Mouse (Mus musculus) liver, embryonic 15.5 days (tissue): ENCODE measurements around the gene Dcaf5. TPM values are rescaled to one million over a fixed set of nuclear protein-coding genes. Genes with fewer than 3 reads are reported as not detected.

Experiments used
- ATAC-seq: fragments of 200-750 bp; cut with Nextera tagmentation; 2 replicates; pipeline ENCODE4 v1.8.0; 2017; ENCODE audit warnings: moderate number of reproducible peaks, mild to moderate bottlenecking, moderate library complexity; ENCODE audit not compliant: insufficient read depth
- H3K27ac ChIP-seq: fragments of 300-500 bp; sonication (generic); replicated peaks from 2 replicates; pipeline ENCODE4 v1.5.1; 2015; ENCODE audit warnings: mild to moderate bottlenecking, inconsistent platforms
- H3K27me3 ChIP-seq: fragments of 300-500 bp; sonication (generic); 2 replicates; pipeline ENCODE4 v1.6.1; 2015; ENCODE audit warnings: mild to moderate bottlenecking, inconsistent platforms
- H3K36me3 ChIP-seq: fragments of 300-500 bp; sonication (generic); replicated peaks from 2 replicates; pipeline ENCODE4 v1.6.1; 2015; ENCODE audit warnings: moderate library complexity, mild to moderate bottlenecking, inconsistent platforms
- H3K4me1 ChIP-seq: fragments of 300-500 bp; sonication (generic); replicated peaks from 2 replicates; pipeline ENCODE4 v1.6.1; 2015; ENCODE audit warnings: inconsistent platforms
- H3K4me2 ChIP-seq: fragments of 300-500 bp; sonication (generic); 2 replicates; pipeline ENCODE4 v1.6.1; 2015; ENCODE audit warnings: moderate library complexity, mild to moderate bottlenecking, inconsistent platforms
- H3K4me3 ChIP-seq: fragments of 300-500 bp; sonication (generic); replicated peaks from 2 replicates; pipeline ENCODE4 v1.5.1; 2015; ENCODE audit warnings: mild to moderate bottlenecking, inconsistent platforms
- H3K9ac ChIP-seq: fragments of 300-500 bp; sonication (generic); 2 replicates; pipeline ENCODE4 v1.6.1; 2015; ENCODE audit warnings: moderate library complexity, mild to moderate bottlenecking, inconsistent platforms
- H3K9me3 ChIP-seq: fragments of 300-500 bp; sonication (generic); replicated peaks from 2 replicates; pipeline ENCODE4 v1.6.1; 2016; ENCODE audit warnings: inconsistent platforms
- WGBS: fragments of 180-500 bp; shearing (Covaris S2); methylation state at CpG from one replicate; pipeline ENCODE4 v1.1.7; 2015; ENCODE audit warnings: mixed read lengths; ENCODE audit not compliant: insufficient replicate concordance; 5-methylcytosine and 5-hydroxymethylcytosine counted together
- polyA plus RNA-seq: library from polyadenylated mRNA; unstranded; fragments of >200 nt; fragmentation: Nextera tagmentation; extraction: Ambion mirVana; gene quantifications from 2 replicates; pipeline ENCODE4 v1.2.1, GENCODE M21; 2015

The Dcaf5 gene
- polyA plus RNA-seq, 1 experiment from 2014 or later = 2.2 TPM

- ATAC-seq = no peak
- Histone ChIP-seq H3K36me3 (no peaks in the 10 kb centered on the region), H3K4me3 (no peak overlapping the region), H3K27me3 (peaks cover 14% of the 10 kb centered on the region; the same call in 1 of the 2 replicates), H3K27ac (no peak overlapping the region), H3K9me3 (no peaks in the 10 kb centered on the region), H3K9ac (no peak overlapping the region), H3K4me1 (no peaks in the 10 kb centered on the region), H3K4me2 (no peak overlapping the region)
- 63% methylated on average over 1 of the region's 1 CpGs for WGBS
Observed at GRCm38 (mm10) chr12:80453506-80453905, 17.1 kb upstream of the Dcaf5 start.

GRCm38 (mm10) chr12:80444525-80445109 lies 8.2 kb upstream of the Dcaf5 start:
- Histone ChIP-seq H3K4me3 (no peak overlapping the region), H3K9ac (no peak overlapping the region), H3K36me3 (no peaks in the 10 kb centered on the region), H3K4me2 (no peak overlapping the region), H3K4me1 (no peaks in the 10 kb centered on the region), H3K27me3 (0 out of 2 replicates have a peak, but pooled peaks cover 4% of the 10 kb centered on the region), H3K27ac (no peak overlapping the region), H3K9me3 (no peaks in the 10 kb centered on the region)
- WGBS = 65% methylated on average over 9 of the region's 9 CpGs
- ATAC-seq = no peak

GRCm38 (mm10) chr12:80440957-80441356 lies 4.6 kb upstream of the Dcaf5 start:
- Histone ChIP-seq H3K4me3 (no peak overlapping the region), H3K27me3 (peaks cover under 1% of the 10 kb centered on the region; the same call in 1 of the 2 replicates), H3K4me1 (peaks cover 10% of the 10 kb centered on the region), H3K9ac (no peak overlapping the region), H3K36me3 (no peaks in the 10 kb centered on the region), H3K4me2 (no peak overlapping the region), H3K9me3 (no peaks in the 10 kb centered on the region), H3K27ac (no peak overlapping the region)
- 61% methylated on average over 2 of the region's 2 CpGs for WGBS
- no peak for ATAC-seq

GRCm38 (mm10) chr12:80437051-80437675 lies 762 bp upstream of the Dcaf5 start:
- H3K4me3 ChIP-seq = peak overlapping the region; percentile 79
- WGBS = 44% methylated on average over 4 of the region's 4 CpGs
- no peak for ATAC-seq
- peak overlapping the region; percentile 95 for H3K4me2 ChIP-seq
- H3K36me3 ChIP-seq = no peaks in the 10 kb centered on the region
- H3K9me3 ChIP-seq = no peaks in the 10 kb centered on the region
- H3K27ac ChIP-seq = peak overlapping the region; percentile 75; the same call in 1 of the 2 replicates
- H3K4me1 ChIP-seq = peaks cover 32% of the 10 kb centered on the region
- H3K27me3 ChIP-seq = no peaks in the 10 kb centered on the region; the same call in 1 of the 2 replicates
- H3K9ac ChIP-seq = peak overlapping the region; percentile 76

DNA sequence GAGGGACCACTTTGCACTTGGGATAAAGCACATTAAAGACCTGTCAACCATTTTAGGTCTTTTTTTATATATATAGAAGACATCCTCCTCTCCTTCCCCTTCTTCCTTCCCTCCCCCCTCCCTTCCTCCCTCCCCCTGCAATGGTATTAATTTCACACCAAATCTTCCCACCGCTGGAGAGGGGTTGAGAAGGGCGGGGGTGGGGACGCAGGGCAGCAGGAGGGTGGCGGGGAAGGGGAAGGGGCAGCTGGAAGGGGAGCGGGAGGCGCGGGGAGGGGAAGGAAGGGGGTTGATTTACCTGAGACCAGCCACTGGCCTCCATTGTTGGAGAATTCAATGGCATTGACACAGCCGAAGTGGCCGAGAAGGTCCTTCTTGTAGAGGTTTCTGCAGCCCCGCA lies 514 bp downstream of the Dcaf5 start:
- no peaks in the 10 kb centered on the region for H3K9me3 ChIP-seq
- H3K36me3 ChIP-seq = 0 out of 2 replicates have a peak, but pooled peaks cover 3% of the 10 kb centered on the region
- ATAC-seq = peak; percentile 9
- 0% methylated on average over 10 of the region's 10 CpGs for WGBS
- H3K4me2 ChIP-seq = peak overlapping the region; percentile 95
- no peaks in the 10 kb centered on the region; the same call in 1 of the 2 replicates for H3K27me3 ChIP-seq
- H3K27ac ChIP-seq = peak overlapping the region; percentile 75
- H3K4me1 ChIP-seq = peaks cover 32% of the 10 kb centered on the region
- peak overlapping the region; percentile 76 for H3K9ac ChIP-seq
- H3K4me3 ChIP-seq = peak overlapping the region; percentile 79

- Histone ChIP-seq H3K27me3 (no peaks in the 10 kb centered on the region; the same call in 1 of the 2 replicates), H3K27ac (peak overlapping the region; percentile 75), H3K9me3 (no peaks in the 10 kb centered on the region), H3K9ac (peak overlapping the region; percentile 76), H3K36me3 (0 out of 2 replicates have a peak, but pooled peaks cover 8% of the 10 kb centered on the region), H3K4me2 (peak overlapping the region; percentile 95), H3K4me3 (peak overlapping the region; percentile 79), H3K4me1 (peaks cover 32% of the 10 kb centered on the region)
- under 1% methylated on average over 63 of the region's 64 CpGs for WGBS
- peak; percentile 69 for ATAC-seq
Observed at GRCm38 (mm10) chr12:80434961-80435691, 1.3 kb downstream of the Dcaf5 start.

DNA sequence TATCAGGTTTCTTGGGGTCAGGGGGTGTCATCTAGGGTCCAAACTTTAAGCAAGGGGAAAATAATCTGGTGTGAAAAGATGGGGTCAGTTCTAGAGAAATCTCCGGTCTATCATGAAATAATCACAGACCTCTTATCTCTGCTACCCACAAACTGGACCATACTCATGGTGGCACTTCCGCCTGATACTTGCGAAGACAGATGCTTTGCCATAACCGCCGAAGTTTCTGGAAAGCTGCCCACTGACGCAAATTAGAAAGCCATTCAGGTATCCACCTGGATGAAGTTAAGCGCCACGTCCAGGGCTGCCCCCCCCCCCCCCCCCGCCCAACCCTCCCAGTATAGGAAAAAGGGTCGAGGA lies 1.8 kb downstream of the Dcaf5 start:
- Histone ChIP-seq H3K9me3 (no peaks in the 10 kb centered on the region), H3K4me1 (peaks cover 32% of the 10 kb centered on the region), H3K4me2 (peak overlapping the region; percentile 95), H3K36me3 (0 out of 2 replicates have a peak, but pooled peaks cover 8% of the 10 kb centered on the region), H3K9ac (peak overlapping the region; percentile 76), H3K27me3 (no peaks in the 10 kb centered on the region; the same call in 1 of the 2 replicates), H3K4me3 (peak overlapping the region; percentile 79), H3K27ac (peak overlapping the region; percentile 75)
- 1% methylated on average over 9 of the region's 10 CpGs for WGBS
- ATAC-seq = no peak

DNA sequence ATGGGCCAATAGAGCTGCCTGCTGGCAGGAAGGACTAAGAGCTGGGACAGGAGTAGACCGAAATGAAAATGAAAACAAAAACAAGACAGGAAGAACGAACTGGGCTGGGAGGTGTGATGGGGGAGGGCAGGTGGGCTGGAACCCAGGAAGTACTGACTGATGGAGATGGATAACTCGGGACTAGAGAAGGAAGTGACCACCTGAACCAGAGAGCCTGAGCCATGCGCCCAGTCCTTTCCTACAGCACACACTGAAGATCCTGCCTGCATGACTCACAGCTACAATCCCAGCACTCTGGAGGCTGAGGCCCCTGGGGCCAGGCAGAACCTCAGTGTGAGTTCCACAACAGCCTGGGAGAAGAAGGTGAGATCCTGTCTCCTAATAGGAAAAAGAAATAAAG lies 3.1 kb downstream of the Dcaf5 start:
- H3K4me2 ChIP-seq = no peak overlapping the region
- WGBS = 68% methylated on average over 4 of the region's 4 CpGs
- H3K4me3 ChIP-seq = no peak overlapping the region
- no peak overlapping the region for H3K27ac ChIP-seq
- H3K36me3 ChIP-seq = 0 out of 2 replicates have a peak, but pooled peaks cover 8% of the 10 kb centered on the region
- no peaks in the 10 kb centered on the region for H3K9me3 ChIP-seq
- no peak for ATAC-seq
- no peaks in the 10 kb centered on the region; the same call in 1 of the 2 replicates for H3K27me3 ChIP-seq
- peaks cover 32% of the 10 kb centered on the region for H3K4me1 ChIP-seq
- H3K9ac ChIP-seq = no peak overlapping the region

- Histone ChIP-seq H3K4me3 (no peak overlapping the region), H3K4me2 (no peak overlapping the region), H3K27me3 (no peaks in the 10 kb centered on the region), H3K4me1 (no peaks in the 10 kb centered on the region), H3K36me3 (peaks cover 16% of the 10 kb centered on the region; the same call in 1 of the 2 replicates), H3K9ac (no peak overlapping the region), H3K27ac (no peak overlapping the region), H3K9me3 (no peaks in the 10 kb centered on the region)
- no peak for ATAC-seq
- 74% methylated on average over 3 of the region's 3 CpGs for WGBS
Observed at GRCm38 (mm10) chr12:80427683-80428082, 8.7 kb downstream of the Dcaf5 start.

DNA sequence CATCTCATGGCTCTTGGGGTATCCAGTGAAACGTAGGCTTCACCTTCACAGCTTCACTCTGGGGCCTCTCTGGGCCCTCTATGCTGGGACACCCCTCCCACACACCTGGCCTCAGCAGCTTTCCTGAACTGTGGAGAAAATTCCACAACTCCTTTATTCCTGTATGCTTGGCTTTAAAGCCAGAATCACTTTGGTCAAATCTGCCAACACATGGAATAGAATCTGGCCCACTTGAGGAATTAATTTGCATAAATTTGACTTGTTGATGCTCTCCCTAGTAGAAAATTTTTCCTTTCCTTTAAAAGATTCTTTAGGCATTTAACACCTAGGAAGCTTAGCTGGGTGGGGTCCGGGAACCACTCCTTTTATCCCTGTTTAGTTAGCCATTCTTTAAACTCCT lies 21.3 kb downstream of the Dcaf5 start:
- peaks cover 16% of the 10 kb centered on the region for H3K36me3 ChIP-seq
- 66% methylated on average over 2 of the region's 2 CpGs for WGBS
- ATAC-seq = no peak
- no peak overlapping the region for H3K4me3 ChIP-seq
- H3K9ac ChIP-seq = no peak overlapping the region
- H3K4me1 ChIP-seq = no peaks in the 10 kb centered on the region
- H3K27me3 ChIP-seq = no peaks in the 10 kb centered on the region
- H3K4me2 ChIP-seq = no peak overlapping the region
- H3K9me3 ChIP-seq = no peaks in the 10 kb centered on the region
- no peak overlapping the region for H3K27ac ChIP-seq

- H3K27me3 ChIP-seq = no peaks in the 10 kb centered on the region
- H3K9ac ChIP-seq = no peak overlapping the region
- no peaks in the 10 kb centered on the region for H3K9me3 ChIP-seq
- H3K36me3 ChIP-seq = peaks cover 16% of the 10 kb centered on the region
- no peak overlapping the region for H3K27ac ChIP-seq
- H3K4me1 ChIP-seq = no peaks in the 10 kb centered on the region
- no peak overlapping the region for H3K4me3 ChIP-seq
- H3K4me2 ChIP-seq = no peak overlapping the region
- whole genome bisulfite sequencing = 80% methylated on average over 8 of the region's 8 CpGs
- ATAC-seq = no peak
Observed at GRCm38 (mm10) chr12:80410855-80411254, 25.5 kb downstream of the Dcaf5 start.
